Mouse (Mus musculus) layer of hippocampus, postnatal 10 days (tissue): ENCODE measurements around the gene Olfr177. TPM values are rescaled to one million over a fixed set of nuclear protein-coding genes. Genes with fewer than 3 reads are reported as not detected.

Experiments
- DNase-seq, 2 experiments: peaks; one replicate each; pipeline ENCODE4 v3.0.0; 2021; ENCODE audit warnings: low spot score in 2 of 2
- long read RNA-seq: library from polyadenylated mRNA; stranded (forward); transcript quantifications from one replicate; pipeline ENCODE4 v2.0.0, GENCODE M21; 2023
- total RNA-seq, 2 experiments: library from RNA; stranded (reverse); gene quantifications; 2 replicates each; pipeline ENCODE4 v1.2.3; 2021

Olfr177 gene
- not detected for total RNA-seq
- long read RNA-seq, result 0 reads

DNA sequence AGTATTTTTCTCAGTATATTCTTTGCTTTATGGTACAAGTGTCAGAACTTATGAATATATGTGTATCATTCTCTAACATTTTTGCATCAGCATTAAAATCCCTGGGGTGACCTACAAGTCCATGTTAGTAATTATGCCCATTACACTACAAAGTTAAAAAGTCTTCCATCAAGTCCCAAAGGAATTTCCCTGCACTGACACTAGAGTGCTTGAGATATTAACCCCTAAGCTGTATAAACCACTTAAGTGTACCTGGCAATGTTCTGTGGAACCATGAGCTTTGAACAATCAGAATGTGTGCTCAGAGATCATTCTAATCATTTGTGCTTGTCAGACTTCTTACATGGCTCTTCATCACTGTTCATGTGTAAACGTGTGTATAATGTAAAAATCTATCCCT lies at the start of gene Olfr177:
Gene Olfr177 (minus strand): TSS at position 101 of the 400 bp plus-strand sequence.
- no peak for DNase-seq

DNA sequence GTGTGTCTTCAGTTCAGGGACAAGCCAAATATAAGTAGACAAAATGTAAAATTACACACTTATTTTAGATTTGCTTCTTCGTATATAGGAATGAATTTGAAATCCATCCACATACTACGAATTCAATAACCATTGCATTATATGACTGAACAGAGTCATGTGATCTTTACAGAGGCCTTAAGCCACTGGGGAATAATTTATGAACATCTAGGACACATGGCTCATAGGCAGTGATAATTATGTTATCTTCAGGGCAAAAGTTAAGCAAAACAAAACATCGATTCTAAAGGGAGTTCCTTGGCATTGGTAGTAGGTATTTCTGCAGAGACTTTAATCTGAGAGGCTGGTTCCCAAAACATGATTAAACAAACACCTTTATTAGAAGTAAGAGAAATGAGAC lies 17.4 kb upstream of the Olfr177 start, which contains the start of gene Olfr178:
Gene Olfr178 (minus strand): TSS at position 101 of the 400 bp plus-strand sequence.
- no peak for DNase-seq

- no peak for DNase-seq
These were observed 9.8 kb upstream of the Olfr177 start for GRCm38 (mm10) chr16:58884416-58884815.

GRCm38 (mm10) chr16:58861479-58861878 lies 13.1 kb downstream of the Olfr177 start:
- DNase-seq, result no peak

DNA sequence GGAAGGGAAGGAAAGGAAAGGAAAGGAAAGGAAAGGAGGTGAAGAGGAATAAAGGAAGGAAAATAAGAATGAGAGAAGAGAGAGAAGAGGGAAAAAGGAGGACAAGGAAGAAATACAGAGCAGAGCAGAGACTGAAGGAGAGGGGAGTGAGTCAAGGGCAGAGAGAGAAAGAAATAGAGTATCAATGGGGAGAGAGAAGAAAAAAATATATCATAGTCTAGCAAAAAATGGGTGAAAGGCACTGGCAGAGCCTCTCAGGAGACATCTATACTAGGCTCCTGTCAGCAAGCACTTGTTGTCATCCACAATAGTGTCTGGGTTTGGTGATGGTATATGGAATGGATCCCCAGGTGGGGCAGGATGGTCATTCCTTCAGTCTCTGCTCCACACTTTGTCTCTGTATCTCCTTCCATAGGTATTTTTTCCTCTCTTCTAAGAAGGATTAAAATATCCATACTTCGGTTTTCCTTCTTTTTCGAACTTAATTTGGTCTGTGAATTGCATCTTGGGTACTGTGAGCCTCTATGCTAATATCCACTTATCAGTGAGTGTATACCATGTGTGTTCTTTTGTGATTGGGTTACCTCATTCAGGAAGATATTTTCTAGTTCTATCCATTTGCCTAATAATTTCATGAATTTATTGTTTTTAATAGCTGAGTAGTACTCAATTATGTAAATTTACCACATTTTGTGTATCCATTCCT lies 14.4 kb downstream of the Olfr177 start:
- DNase-seq, result no peak

GRCm38 (mm10) chr16:58826732-58827319 lies 47.7 kb downstream of the Olfr177 start, which contains the start of gene Olfr175-ps1:
Gene Olfr175-ps1, minus strand, starts transcription at chr16:58826782.
- DNase-seq, result no peak

Other genes with a start within 250 kb of the Olfr177 start
- gene E330017A01Rik, start 236.0 kb downstream of the Olfr177 start, total RNA-seq, result not detected
- gene Cpox, start 204.5 kb downstream of the Olfr177 start, total RNA-seq, result 10 to 100 TPM; 34.1 to 35.2 TPM
- not detected for gene Gpr15, start 155.7 kb downstream of the Olfr177 start, total RNA-seq
- gene Cldnd1, start 146.9 kb downstream of the Olfr177 start, total RNA-seq, result 100 to 1,000 TPM in 1 of 2 experiments, 10 to 100 TPM in 1; 91.4 to 112 TPM
- gene Olfr172, start 111.6 kb downstream of the Olfr177 start, total RNA-seq, result not detected
- not detected for gene Olfr173, start 74.5 kb downstream of the Olfr177 start, total RNA-seq
- gene Olfr175-ps1, start 48.0 kb downstream of the Olfr177 start, total RNA-seq, result not detected
- gene Olfr178, start 17.3 kb upstream of the Olfr177 start, total RNA-seq, result not detected
- gene Olfr181, start 54.0 kb upstream of the Olfr177 start, total RNA-seq, result not detected
- not detected for gene Olfr180, start 54.6 kb upstream of the Olfr177 start, total RNA-seq
- not detected for gene Olfr183, start 120.6 kb upstream of the Olfr177 start, total RNA-seq
- gene Olfr186, start 155.5 kb upstream of the Olfr177 start, total RNA-seq, result not detected
- not detected for gene Olfr187, start 165.0 kb upstream of the Olfr177 start, total RNA-seq
- gene Olfr190, start 203.2 kb upstream of the Olfr177 start, total RNA-seq, result not detected
- not detected for gene Olfr191, start 215.1 kb upstream of the Olfr177 start, total RNA-seq
- not detected for gene Olfr193, start 237.1 kb upstream of the Olfr177 start, total RNA-seq
- gene Olfr194, start 246.3 kb upstream of the Olfr177 start, total RNA-seq, result not detected